Mouse (Mus musculus): ENCODE measurements at regions not wholly inside any gene's neighbourhood (a gene's known extent, or its start where the extent isn't known, plus 50 kb on each side); places are given as distances from the start of the nearest gene placed in this dataset.
A peak's percentile ranks its signal among the peaks of the same experiment; 100 is the strongest.
"Not testable (repeated sequence)": the region's sequence is repeated elsewhere in the genome, so short reads cannot be mapped to it uniquely, and the experiment has no call there.

DNA sequence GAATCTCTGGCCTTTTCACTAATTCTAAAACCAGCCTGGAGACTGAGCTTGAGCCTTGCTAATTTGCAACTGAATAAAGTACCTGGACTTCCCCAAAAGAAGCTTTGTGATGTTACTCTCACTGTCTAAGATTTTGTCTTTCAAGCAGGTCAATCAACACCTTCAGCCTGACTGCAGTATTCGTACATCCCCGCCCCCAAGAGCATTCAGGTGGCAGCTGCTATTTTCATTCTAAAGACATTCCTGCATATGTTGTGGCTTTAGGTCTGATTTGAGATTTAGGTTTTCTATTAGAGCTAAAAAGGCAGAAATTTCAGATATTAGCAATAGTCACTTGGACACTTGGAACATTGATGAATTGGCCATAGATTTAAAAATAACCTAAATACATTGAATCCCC is 1385.4 kb upstream of the 1700008P02Rik start:
- H3K9ac ChIP-seq (replicated peaks; ENCODE audit: low read length); H3K4me3 ChIP-seq (replicated peaks; ENCODE audit: low read depth, low read length); H3K4me1 ChIP-seq (ENCODE audit: control insufficient read depth, insufficient read depth, low read length); H3K27me3 ChIP-seq (ENCODE audit: control insufficient read depth, insufficient read depth, low read length); H3K9me3 ChIP-seq (ENCODE audit: control insufficient read depth, low read length); H3K27ac ChIP-seq (replicated peaks; ENCODE audit: low read depth, low read length); H3K36me3 ChIP-seq (ENCODE audit: control insufficient read depth, insufficient read depth, low read length); ATAC-seq (ENCODE audit: low FRiP score, low TSS enrichment); DNase-seq; H3K4me2 ChIP-seq (ENCODE audit: low read length): not testable (repeated sequence)
- 63% methylated on average over 2 of the region's 2 CpGs for WGBS

DNA sequence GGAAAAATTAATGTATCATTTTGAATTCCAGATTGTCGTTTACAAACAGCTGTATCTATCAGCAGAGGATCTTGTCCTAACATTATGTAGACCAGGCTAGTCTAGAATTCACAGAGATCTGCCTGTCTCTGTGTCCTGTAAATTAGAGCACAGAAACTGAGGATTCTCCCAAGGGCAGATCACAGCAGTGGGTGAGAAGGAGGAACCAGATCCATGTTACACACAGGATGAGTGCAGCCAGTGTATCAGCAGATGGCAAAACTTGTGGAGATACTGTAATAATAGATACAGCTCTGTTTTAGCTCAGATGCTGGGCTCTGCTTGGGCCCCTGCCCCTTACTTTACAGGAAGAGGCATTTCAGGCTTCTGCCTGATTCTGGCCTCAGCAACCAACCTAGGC is 1384.0 kb upstream of the 1700008P02Rik start:
- DNase-seq, result no peak
- WGBS, result 95% methylated on average over 1 of the region's 1 CpGs
- Histone ChIP-seq H3K9me3 (ENCODE audit: control insufficient read depth, low read length) (no peaks in the 10 kb centered on the region), H3K27ac (replicated peaks; ENCODE audit: low read depth, low read length) (no peak overlapping the region), H3K4me1 (ENCODE audit: control insufficient read depth, insufficient read depth, low read length) (no peaks in the 10 kb centered on the region), H3K4me3 (replicated peaks; ENCODE audit: low read depth, low read length) (no peak overlapping the region), H3K36me3 (ENCODE audit: control insufficient read depth, insufficient read depth, low read length) (no peaks in the 10 kb centered on the region), H3K4me2 (ENCODE audit: low read length) (no peak overlapping the region), H3K9ac (replicated peaks; ENCODE audit: low read length) (no peak overlapping the region), H3K27me3 (ENCODE audit: control insufficient read depth, insufficient read depth, low read length) (no peaks in the 10 kb centered on the region)
- no peak for ATAC-seq (ENCODE audit: low FRiP score, low TSS enrichment)

DNA sequence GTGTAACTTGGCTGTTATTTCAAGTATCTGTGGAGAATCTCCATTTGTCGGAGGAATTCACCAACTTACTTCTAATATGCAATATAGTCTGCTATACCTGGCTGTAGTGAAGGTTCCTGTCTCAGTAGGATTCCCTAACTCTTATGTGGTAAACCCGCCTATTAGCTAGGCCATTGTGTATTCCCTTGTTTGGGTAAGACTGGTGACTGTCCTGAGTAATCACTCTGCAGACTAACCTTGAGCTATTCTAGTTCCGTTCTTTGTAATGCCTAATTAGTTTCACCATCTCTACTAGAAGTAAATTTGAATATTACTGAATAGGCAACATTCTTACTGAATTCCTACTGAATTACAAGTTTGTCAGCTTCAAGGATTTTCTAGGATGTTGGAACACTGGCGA is 1380.8 kb upstream of the 1700008P02Rik start:
- Histone ChIP-seq H3K27ac (replicated peaks; ENCODE audit: low read depth, low read length) (no peak overlapping the region), H3K27me3 (ENCODE audit: control insufficient read depth, insufficient read depth, low read length) (no peaks in the 10 kb centered on the region), H3K9ac (replicated peaks; ENCODE audit: low read length) (no peak overlapping the region), H3K9me3 (ENCODE audit: control insufficient read depth, low read length) (no peaks in the 10 kb centered on the region), H3K36me3 (ENCODE audit: control insufficient read depth, insufficient read depth, low read length) (no peaks in the 10 kb centered on the region), H3K4me3 (replicated peaks; ENCODE audit: low read depth, low read length) (no peak overlapping the region), H3K4me2 (ENCODE audit: low read length) (no peak overlapping the region), H3K4me1 (ENCODE audit: control insufficient read depth, insufficient read depth, low read length) (no peaks in the 10 kb centered on the region)
- DNase-seq (no peak), ATAC-seq (ENCODE audit: low FRiP score, low TSS enrichment) (no peak)
- WGBS, result 90% methylated on average over 4 of the region's 4 CpGs

DNA sequence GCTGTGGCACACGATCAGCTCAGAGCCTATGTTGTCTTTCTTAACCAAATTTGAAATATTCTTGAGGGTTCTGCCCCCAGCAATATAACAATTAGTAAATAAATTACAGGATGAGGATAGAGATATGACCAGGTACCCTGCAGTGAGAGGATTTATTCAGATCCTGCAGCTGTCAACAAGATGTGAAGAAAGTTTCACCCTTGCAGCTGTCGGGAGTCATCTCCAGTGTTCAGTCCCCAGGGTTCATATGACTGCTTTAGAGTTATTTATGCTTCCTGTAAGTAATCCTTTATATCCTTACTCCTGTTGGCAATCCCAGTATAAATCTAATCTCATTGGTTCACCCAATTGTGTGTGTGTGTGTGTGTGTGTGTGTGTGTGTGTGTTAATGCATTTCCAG is 1372.1 kb upstream of the 1700008P02Rik start:
- H3K4me3 ChIP-seq (replicated peaks; ENCODE audit: low read depth, low read length), result no peak overlapping the region
- no peak overlapping the region for H3K27ac ChIP-seq (replicated peaks; ENCODE audit: low read depth, low read length)
- no peaks in the 10 kb centered on the region for H3K9me3 ChIP-seq (ENCODE audit: control insufficient read depth, low read length)
- WGBS, result 89% methylated on average over 2 of the region's 2 CpGs
- no peaks in the 10 kb centered on the region for H3K27me3 ChIP-seq (ENCODE audit: control insufficient read depth, insufficient read depth, low read length)
- H3K9ac ChIP-seq (replicated peaks; ENCODE audit: low read length), result no peak overlapping the region
- no peaks in the 10 kb centered on the region for H3K36me3 ChIP-seq (ENCODE audit: control insufficient read depth, insufficient read depth, low read length)
- DNase-seq (no peak), ATAC-seq (ENCODE audit: low FRiP score, low TSS enrichment) (no peak)
- no peak overlapping the region for H3K4me2 ChIP-seq (ENCODE audit: low read length)
- H3K4me1 ChIP-seq (ENCODE audit: control insufficient read depth, insufficient read depth, low read length), result no peaks in the 10 kb centered on the region

DNA sequence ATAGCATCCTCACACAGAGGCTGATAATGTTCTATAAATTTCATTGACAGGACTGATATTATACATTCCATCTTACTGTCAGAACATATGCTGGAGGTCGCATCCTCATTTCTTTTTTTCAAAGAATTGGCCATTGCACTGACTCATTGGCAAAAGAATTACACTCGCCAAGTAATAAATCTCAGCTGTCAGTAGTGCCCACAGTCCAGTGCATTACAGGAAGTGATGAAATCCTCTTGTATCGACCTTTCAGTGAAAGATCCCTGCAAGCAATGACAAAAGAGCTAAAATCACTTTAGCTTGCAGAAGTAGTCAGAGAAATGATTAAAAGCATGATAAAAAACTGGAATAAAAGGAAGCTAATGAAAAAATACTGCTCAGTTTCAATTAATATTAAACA is 1353.0 kb upstream of the 1700008P02Rik start:
- 76% methylated on average over 3 of the region's 3 CpGs for WGBS
- H3K36me3 ChIP-seq (ENCODE audit: control insufficient read depth, insufficient read depth, low read length), result no peaks in the 10 kb centered on the region
- no peaks in the 10 kb centered on the region for H3K27me3 ChIP-seq (ENCODE audit: control insufficient read depth, insufficient read depth, low read length)
- H3K4me3 ChIP-seq (replicated peaks; ENCODE audit: low read depth, low read length), result no peak overlapping the region
- DNase-seq (no peak), ATAC-seq (ENCODE audit: low FRiP score, low TSS enrichment) (no peak)
- no peaks in the 10 kb centered on the region for H3K4me1 ChIP-seq (ENCODE audit: control insufficient read depth, insufficient read depth, low read length)
- H3K9ac ChIP-seq (replicated peaks; ENCODE audit: low read length), result no peak overlapping the region
- H3K9me3 ChIP-seq (ENCODE audit: control insufficient read depth, low read length), result no peaks in the 10 kb centered on the region
- H3K4me2 ChIP-seq (ENCODE audit: low read length), result no peak overlapping the region
- H3K27ac ChIP-seq (replicated peaks; ENCODE audit: low read depth, low read length), result no peak overlapping the region

DNA sequence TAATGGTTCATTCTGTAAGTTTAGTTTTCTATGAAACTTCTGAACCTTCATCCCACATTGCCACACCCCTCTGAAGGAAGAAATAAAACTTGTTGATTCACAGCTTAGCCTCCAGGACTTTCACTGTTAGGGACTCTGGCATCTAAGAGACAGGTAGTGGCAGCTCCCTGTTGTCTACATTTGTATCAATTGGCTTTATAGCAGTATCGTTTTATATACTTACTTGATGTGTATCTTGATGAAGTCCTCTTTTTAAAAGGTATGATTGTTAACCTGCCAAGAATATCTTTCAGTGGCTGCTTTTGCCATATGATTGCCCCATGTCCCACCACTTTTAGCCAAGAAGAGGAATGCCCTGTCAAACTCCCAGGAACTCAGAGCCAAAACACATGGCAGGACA is 1333.7 kb upstream of the 1700008P02Rik start:
- ATAC-seq (ENCODE audit: low FRiP score, low TSS enrichment) (no peak), DNase-seq (no peak)
- Histone ChIP-seq H3K36me3 (ENCODE audit: control insufficient read depth, insufficient read depth, low read length) (no peaks in the 10 kb centered on the region), H3K4me1 (ENCODE audit: control insufficient read depth, insufficient read depth, low read length) (no peaks in the 10 kb centered on the region), H3K27ac (replicated peaks; ENCODE audit: low read depth, low read length) (no peak overlapping the region), H3K27me3 (ENCODE audit: control insufficient read depth, insufficient read depth, low read length) (no peaks in the 10 kb centered on the region), H3K4me2 (ENCODE audit: low read length) (no peak overlapping the region), H3K4me3 (replicated peaks; ENCODE audit: low read depth, low read length) (no peak overlapping the region), H3K9me3 (ENCODE audit: control insufficient read depth, low read length) (no peaks in the 10 kb centered on the region; the same call in 1 of the 2 replicates), H3K9ac (replicated peaks; ENCODE audit: low read length) (no peak overlapping the region)
- 98% methylated on average over 1 of the region's 1 CpGs for WGBS

DNA sequence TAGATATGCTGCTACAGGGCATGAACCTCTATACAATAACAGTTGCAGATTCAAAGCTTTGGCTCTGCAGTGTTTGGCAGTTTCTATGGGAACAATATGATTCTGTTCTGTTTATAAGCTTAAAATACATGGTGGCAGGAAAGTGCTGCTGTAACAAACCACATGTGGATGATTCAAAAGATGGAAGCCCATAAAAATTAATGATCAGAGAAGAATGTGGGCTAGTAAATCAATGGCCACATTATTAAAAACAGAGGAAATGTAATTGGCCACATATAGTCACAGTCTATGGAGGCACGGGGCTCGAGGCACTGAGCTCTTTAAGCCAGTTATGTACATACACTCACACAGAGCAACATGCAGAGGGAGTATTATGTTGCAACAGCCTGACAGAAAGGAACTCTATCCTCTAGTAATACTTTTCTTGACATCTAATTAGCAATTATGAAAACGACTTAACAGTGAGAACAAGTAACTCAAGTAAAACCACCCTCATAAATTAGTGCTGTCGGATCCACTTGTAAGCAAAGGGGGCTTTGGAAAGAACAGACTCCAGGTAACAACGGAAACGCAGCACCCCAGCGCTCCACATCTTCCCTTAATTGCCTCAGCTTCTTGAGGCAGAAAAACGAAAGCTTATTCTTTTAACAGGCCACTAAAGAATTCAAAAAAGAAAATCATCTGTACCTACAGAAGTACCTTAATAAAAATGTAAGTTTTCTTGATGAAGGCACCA is 1323.6 kb upstream of the 1700008P02Rik start:
- WGBS, result 71% methylated on average over 8 of the region's 8 CpGs
- Histone ChIP-seq H3K27ac (replicated peaks; ENCODE audit: low read depth, low read length) (no peak overlapping the region), H3K9ac (replicated peaks; ENCODE audit: low read length) (no peak overlapping the region), H3K9me3 (ENCODE audit: control insufficient read depth, low read length) (no peaks in the 10 kb centered on the region), H3K27me3 (ENCODE audit: control insufficient read depth, insufficient read depth, low read length) (no peaks in the 10 kb centered on the region), H3K36me3 (ENCODE audit: control insufficient read depth, insufficient read depth, low read length) (no peaks in the 10 kb centered on the region), H3K4me2 (ENCODE audit: low read length) (no peak overlapping the region), H3K4me3 (replicated peaks; ENCODE audit: low read depth, low read length) (no peak overlapping the region), H3K4me1 (ENCODE audit: control insufficient read depth, insufficient read depth, low read length) (no peaks in the 10 kb centered on the region)
- DNase-seq (peak; percentile 14), ATAC-seq (ENCODE audit: low FRiP score, low TSS enrichment) (no peak)

Measured in midbrain, embryonic 14.5 days (tissue).